Mouse (Mus musculus) liver, embryonic 14.5 days (tissue): ENCODE measurements at regions not wholly inside any gene's neighbourhood (a gene's known extent, or its start where the extent isn't known, plus 50 kb on each side); places are given as distances from the start of the nearest gene placed in this dataset.

ENCODE experiments used
- ATAC-seq: fragments of 200-750 bp; cut with Nextera tagmentation; 2 replicates; pipeline ENCODE4 v1.8.0; 2017; ENCODE audit warnings: moderate number of reproducible peaks, mild to moderate bottlenecking, moderate library complexity; ENCODE audit not compliant: insufficient read depth
- DNase-seq, 3 experiments: peaks; one replicate each; pipeline ENCODE4 v3.0.0-alpha.2; 2012 to 2013; ENCODE audit warnings: low read depth in 3 of 3, low spot score in 3 of 3
- H3K27ac ChIP-seq: fragments of 300-500 bp; sonication (generic); 2 replicates; pipeline ENCODE4 v1.5.1; 2014; ENCODE audit warnings: moderate library complexity, mild to moderate bottlenecking, control low read depth, inconsistent platforms
- H3K27me3 ChIP-seq: fragments of 300-500 bp; sonication (generic); 2 replicates; pipeline ENCODE4 v1.6.1; 2014; ENCODE audit warnings: mild to moderate bottlenecking, low read length, moderate library complexity; ENCODE audit not compliant: control insufficient read depth, insufficient read depth
- H3K36me3 ChIP-seq: fragments of 300-500 bp; sonication (generic); replicated peaks from 2 replicates; pipeline ENCODE4 v1.6.1; 2014; ENCODE audit warnings: low read depth; ENCODE audit not compliant: control insufficient read depth, insufficient read depth
- H3K4me1 ChIP-seq, 2 experiments: fragments of 200-500 bp in 1 of 2; fragments of 300-500 bp in 1 of 2; sonication (generic) in 1 of 2; replicated peaks; 2 replicates each; pipeline ENCODE4 v1.6.1; 2012 to 2014; ENCODE audit warnings: antibody characterized with exemption in 1 of 2, inconsistent platforms in 1 of 2, low read length in 1 of 2; ENCODE audit not compliant: control insufficient read depth in 2 of 2, insufficient read depth in 2 of 2
- H3K4me2 ChIP-seq: fragments of 300-500 bp; sonication (generic); 2 replicates; pipeline ENCODE4 v1.6.1; 2014; ENCODE audit warnings: low read depth, mild to moderate bottlenecking, control low read depth, moderate library complexity
- H3K4me3 ChIP-seq, 2 experiments: fragments of 200-500 bp in 1 of 2; fragments of 300-500 bp in 1 of 2; sonication (generic) in 1 of 2; 2 replicates each; pipeline ENCODE4 v1.5.1; 2012 to 2014; ENCODE audit warnings: low read depth in 2 of 2, low read length in 2 of 2, mild to moderate bottlenecking in 2 of 2, control low read depth in 1 of 2, inconsistent platforms in 1 of 2, moderate library complexity in 1 of 2; ENCODE audit not compliant: insufficient read depth in 1 of 2
- H3K9ac ChIP-seq: fragments of 300-500 bp; sonication (generic); replicated peaks from 2 replicates; pipeline ENCODE4 v1.6.1; 2014; ENCODE audit warnings: mild to moderate bottlenecking, control low read depth, moderate library complexity
- H3K9me3 ChIP-seq: fragments of 300-500 bp; sonication (generic); 2 replicates; pipeline ENCODE4 v1.6.1; 2016; ENCODE audit warnings: low read length, mixed read lengths; ENCODE audit not compliant: control insufficient read depth
- CTCF ChIP-seq: IDR thresholded peaks from 2 replicates; pipeline ENCODE4 v1.5.1; 2016; ENCODE audit warnings: antibody characterized with exemption, low read depth, control low read depth
- EP300 ChIP-seq: IDR thresholded peaks from 2 replicates; pipeline ENCODE4 v1.6.1; 2016; ENCODE audit warnings: antibody characterized with exemption, low read depth
- WGBS: fragments of 180-500 bp; shearing (Covaris S2); extraction: QIAGEN DNeasy Blood & Tissue Kit; methylation state at CpG from one replicate; pipeline ENCODE4 v1.1.7; 2014; ENCODE audit not compliant: insufficient replicate concordance; 5-methylcytosine and 5-hydroxymethylcytosine counted together

GRCm38 (mm10) chr7:135913923-135914634, 197.9 kb upstream of the Mki67 start:
- Histone ChIP-seq H3K36me3 (no peaks in the 10 kb centered on the region), H3K9me3 (no peaks in the 10 kb centered on the region), H3K27ac (no peak overlapping the region), H3K27me3 (no peaks in the 10 kb centered on the region), H3K4me3 (no peak overlapping the region), H3K4me2 (no peak overlapping the region), H3K4me1 (no peaks in the 10 kb centered on the region), H3K9ac (no peak overlapping the region)
- TF ChIP-seq CTCF (no peak), EP300 (no peak)
- 42% methylated on average over 3 of the region's 3 CpGs for whole genome bisulfite sequencing
- DNase-seq, result peak in 1 of 3 experiments; percentile 0
- ATAC-seq, result no peak

GRCm38 (mm10) chr7:135923876-135924275, 207.7 kb upstream of the Mki67 start:
- Histone ChIP-seq H3K27me3 (no peaks in the 10 kb centered on the region), H3K9ac (no peak overlapping the region), H3K4me3 (no peak overlapping the region), H3K9me3 (no peaks in the 10 kb centered on the region), H3K4me1 (no peaks in the 10 kb centered on the region), H3K27ac (no peak overlapping the region), H3K4me2 (no peak overlapping the region), H3K36me3 (no peaks in the 10 kb centered on the region)
- TF ChIP-seq EP300 (no peak), CTCF (no peak)
- 62% methylated on average over 7 of the region's 7 CpGs for WGBS
- DNase-seq, result no peak
- no peak for ATAC-seq

GRCm38 (mm10) chr7:135924641-135925040, 208.5 kb upstream of the Mki67 start:
- 66% methylated on average over 4 of the region's 4 CpGs for WGBS
- DNase-seq (no peak), ATAC-seq (no peak)
- no peak overlapping the region for H3K27ac ChIP-seq
- H3K4me2 ChIP-seq, result no peak overlapping the region
- TF ChIP-seq EP300, result no peak
- no peak for TF ChIP-seq CTCF
- no peak overlapping the region for H3K9ac ChIP-seq
- H3K36me3 ChIP-seq, result no peaks in the 10 kb centered on the region
- H3K4me3 ChIP-seq, result no peak overlapping the region
- H3K9me3 ChIP-seq, result no peaks in the 10 kb centered on the region
- no peaks in the 10 kb centered on the region for H3K4me1 ChIP-seq
- H3K27me3 ChIP-seq, result no peaks in the 10 kb centered on the region

GRCm38 (mm10) chr7:135930091-135930490, 213.9 kb upstream of the Mki67 start:
- ATAC-seq, result no peak
- no peaks in the 10 kb centered on the region for H3K4me1 ChIP-seq
- no peak overlapping the region for H3K9ac ChIP-seq
- WGBS, result 62% methylated on average over 1 of the region's 1 CpGs
- no peak overlapping the region for H3K27ac ChIP-seq
- no peak overlapping the region for H3K4me3 ChIP-seq
- H3K27me3 ChIP-seq, result no peaks in the 10 kb centered on the region; the same call in 1 of the 2 replicates
- no peaks in the 10 kb centered on the region for H3K9me3 ChIP-seq
- H3K4me2 ChIP-seq, result no peak overlapping the region
- no peak for TF ChIP-seq CTCF
- no peak for TF ChIP-seq EP300
- no peaks in the 10 kb centered on the region for H3K36me3 ChIP-seq
- no peak for DNase-seq

- no peak overlapping the region for H3K9ac ChIP-seq
- H3K4me1 ChIP-seq, result no peaks in the 10 kb centered on the region
- ATAC-seq, result no peak
- H3K36me3 ChIP-seq, result no peaks in the 10 kb centered on the region
- H3K9me3 ChIP-seq, result no peaks in the 10 kb centered on the region
- 63% methylated on average over 5 of the region's 5 CpGs for WGBS
- H3K4me3 ChIP-seq, result no peak overlapping the region
- H3K4me2 ChIP-seq, result no peak overlapping the region
- no peak for DNase-seq
- no peak overlapping the region for H3K27ac ChIP-seq
- TF ChIP-seq CTCF (no peak), EP300 (no peak)
- no peaks in the 10 kb centered on the region; the same call in 1 of the 2 replicates for H3K27me3 ChIP-seq
These were observed 216.5 kb upstream of the Mki67 start for GRCm38 (mm10) chr7:135932595-135933175.
